Mouse (Mus musculus) heart, postnatal 0 days (tissue): Measurements from ENCODE around the gene Card10.

Source experiments
- CTCF ChIP-seq: IDR thresholded peaks from 2 replicates; pipeline ENCODE4 v1.5.1; 2016; ENCODE audit warnings: antibody characterized with exemption, control low read depth, low read depth
- EP300 ChIP-seq: IDR thresholded peaks from 2 replicates; pipeline ENCODE4 v1.6.1; 2016; ENCODE audit warnings: antibody characterized with exemption, low read depth

DNA sequence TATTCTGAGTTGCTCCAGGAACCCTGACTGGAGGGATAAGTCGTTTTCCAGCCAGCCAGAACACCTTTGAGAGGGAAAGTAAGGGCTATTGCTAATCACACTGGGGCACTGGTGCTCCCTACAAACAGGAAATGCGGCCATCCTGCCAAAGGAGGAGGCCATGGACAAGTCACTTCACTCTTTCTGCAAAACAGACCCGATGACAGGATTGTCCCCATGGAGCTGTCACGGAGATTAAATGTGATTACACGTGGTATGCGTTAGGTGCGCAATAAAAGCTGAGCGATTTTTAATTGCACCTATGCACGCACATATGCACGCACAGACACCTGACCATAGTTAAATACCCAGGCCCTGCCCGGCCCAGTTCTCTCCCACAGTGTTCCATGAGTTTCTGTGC, 37.9 kb upstream of the Card10 start:
- TF ChIP-seq CTCF (no peak), EP300 (no peak)
